Mouse (Mus musculus) kidney, adult 2 months (tissue): ENCODE results near the gene Dnmt3l. TPM values are rescaled to one million over a fixed set of nuclear protein-coding genes. Genes with fewer than 3 reads are reported as not detected.

ENCODE experiments used
- DNase-seq: peaks from one replicate; pipeline ENCODE4 v3.0.0; 2021
- H3K27ac ChIP-seq: fragments of 200-500 bp; 2 replicates; pipeline ENCODE4 v1.5.1; 2012; ENCODE audit warnings: low read depth, low read length, control low read depth, inconsistent platforms; ENCODE audit not compliant: insufficient read depth
- H3K27me3 ChIP-seq: fragments of 200-500 bp; replicated peaks from 2 replicates; pipeline ENCODE4 v1.6.1; 2012; ENCODE audit warnings: mild to moderate bottlenecking, moderate library complexity, low read length, inconsistent platforms; ENCODE audit not compliant: control insufficient read depth, insufficient read depth
- H3K36me3 ChIP-seq: fragments of 200-500 bp; 2 replicates; pipeline ENCODE4 v1.6.1; 2012; ENCODE audit warnings: mild to moderate bottlenecking, moderate library complexity, low read length, inconsistent platforms; ENCODE audit not compliant: control insufficient read depth, insufficient read depth
- H3K4me1 ChIP-seq: fragments of 200-500 bp; 2 replicates; pipeline ENCODE4 v1.6.1; 2011; ENCODE audit warnings: low read length; ENCODE audit not compliant: control insufficient read depth, insufficient read depth
- H3K4me3 ChIP-seq: fragments of 200-500 bp; 2 replicates; pipeline ENCODE4 v1.5.1; 2011; ENCODE audit warnings: mild to moderate bottlenecking, low read depth, low read length, control low read depth; ENCODE audit not compliant: insufficient read depth
- CTCF ChIP-seq: fragments of 200-500 bp; conservative IDR thresholded peaks from 2 replicates; pipeline ENCODE4 v1.5.1; 2011; ENCODE audit warnings: low read depth, mild to moderate bottlenecking, control low read depth, low read length, moderate library complexity, mixed read lengths; ENCODE audit not compliant: insufficient read depth, insufficient read length
- POLR2A ChIP-seq: fragments of 200-500 bp; IDR thresholded peaks from one replicate; pipeline ENCODE4 v1.6.1; 2011; ENCODE audit warnings: low read depth, low read length, control low read depth
- WGBS: fragments of 180-500 bp; shearing (Covaris S2); methylation state at CpG from one replicate; pipeline ENCODE4 v1.1.7; 2018; 5-methylcytosine and 5-hydroxymethylcytosine counted together
- polyA plus RNA-seq: library from polyadenylated mRNA; depleted of rRNA; stranded (reverse); fragments of >200 nt; gene quantifications from 2 replicates; pipeline ENCODE4 v1.2.3, GENCODE M21; 2012; rRNA removed

The Dnmt3l gene
- polyA plus RNA-seq, 1 experiment, result 0.34 TPM

DNA sequence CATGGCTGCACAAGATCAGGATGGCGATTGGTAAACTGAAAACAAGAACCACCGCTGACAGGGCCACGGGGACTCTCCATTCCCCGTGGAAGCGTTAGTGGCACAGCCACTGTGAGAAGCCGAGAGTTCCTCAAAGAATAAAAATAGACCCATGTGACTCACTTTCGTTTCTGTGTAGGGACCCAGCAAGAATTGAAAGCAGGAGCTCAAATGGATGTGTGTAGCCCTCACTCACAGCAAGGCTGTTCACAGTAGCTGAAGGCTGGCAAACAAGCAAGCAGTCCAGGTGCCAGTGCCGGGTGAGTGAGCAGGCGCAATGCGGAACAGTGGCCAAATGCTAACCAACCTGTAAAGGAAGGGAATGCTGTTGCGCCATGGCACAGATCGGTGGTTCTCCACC lies 63.8 kb downstream of the Dnmt3l start:
- Histone ChIP-seq H3K4me1 (peaks cover 3% of the 10 kb centered on the region; the same call in 1 of the 2 replicates), H3K27me3 (no peaks in the 10 kb centered on the region), H3K27ac (peak overlapping the region; percentile 81), H3K4me3 (no peak overlapping the region), H3K36me3 (no peaks in the 10 kb centered on the region)
- peak; percentile 92 for DNase-seq
- 29% methylated on average over 12 of the region's 12 CpGs for WGBS
- TF ChIP-seq POLR2A, result no peak
- TF ChIP-seq CTCF, result no peak

Other genes with a start within 250 kb of the Dnmt3l start
- gene Gm9639, start 246.9 kb upstream of the Dnmt3l start, polyA plus RNA-seq, result not detected in 2 replicates
- not detected in 2 replicates for gene Gm19668, start 242.8 kb upstream of the Dnmt3l start, polyA plus RNA-seq
- gene Gm9507, start 230.1 kb upstream of the Dnmt3l start, polyA plus RNA-seq, result not detected in 2 replicates
- gene Gm2696, start 227.3 kb upstream of the Dnmt3l start, polyA plus RNA-seq, result not detected in 2 replicates
- not detected in 2 replicates for gene Krtap10-4, start 214.9 kb upstream of the Dnmt3l start, polyA plus RNA-seq
- gene Krtap10-10, start 206.0 kb upstream of the Dnmt3l start, polyA plus RNA-seq, result not detected in 2 replicates
- gene Gm36176, start 195.1 kb upstream of the Dnmt3l start, polyA plus RNA-seq, result not detected in 2 replicates
- not detected in 2 replicates for gene Gm10318, start 189.1 kb upstream of the Dnmt3l start, polyA plus RNA-seq
- not detected in 2 replicates for gene Gm3285, start 180.0 kb upstream of the Dnmt3l start, polyA plus RNA-seq
- 8.4 and 8.6 TPM in 2 replicates for gene Lrrc3, start 139.4 kb upstream of the Dnmt3l start, polyA plus RNA-seq
- 0.53 and 1.2 TPM in 2 replicates for gene Trpm2, start 71.4 kb upstream of the Dnmt3l start, polyA plus RNA-seq
- gene 1810043G02Rik, start 63.4 kb upstream of the Dnmt3l start, polyA plus RNA-seq, result 60.5 and 75.3 TPM in 2 replicates
- gene Pfkl, start 31.9 kb upstream of the Dnmt3l start, polyA plus RNA-seq, result 100 and 107 TPM in 2 replicates
- 0.23 and 0.41 TPM in 2 replicates for gene Aire, start 1.7 kb downstream of the Dnmt3l start, polyA plus RNA-seq
- gene Icosl, start 27.4 kb downstream of the Dnmt3l start, polyA plus RNA-seq, result 13.3 and 19.0 TPM in 2 replicates
- 283 and 352 TPM in 2 replicates for gene D10Jhu81e, start 127.8 kb downstream of the Dnmt3l start, polyA plus RNA-seq
- 7.9 and 8.2 TPM in 2 replicates for gene Pwp2, start 143.2 kb downstream of the Dnmt3l start, polyA plus RNA-seq
- 45.0 and 57.5 TPM in 2 replicates for gene Trappc10, start 202.7 kb downstream of the Dnmt3l start, polyA plus RNA-seq